Mouse (Mus musculus): ENCODE results near the gene Tmem245. TPM values are rescaled to one million over a fixed set of nuclear protein-coding genes. Genes with fewer than 3 reads are reported as not detected.

The Tmem245 gene
- polyA plus RNA-seq, 1 experiment from 2014 or later, result 8.7 TPM

MicroRNAs encoded within 50 kb of the gene (microRNA counts, 519-probe panel; counts per million panel counts)
- microRNA mmu-miR-32, result 2,936 counts per million, percentile 71 among the panel's probes with 10 or more counts

Small RNA genes within 50 kb of the gene (microRNA-seq; reads per million reads assigned to microRNA genes)
- gene Mir32 (ENCODE audit: borderline number of aligned reads), result 142 reads per million, percentile 58 among the genes with 10 or more reads in this experiment

Other genes starting within 250 kb of the Tmem245 start
- gene Gm26657, start 207.4 kb downstream of the Tmem245 start, polyA plus RNA-seq (2015; fragmentation: Nextera tagmentation; extraction: Ambion mirVana), result not detected in 2 replicates
- not detected in 2 replicates for gene Actl7b, start 206.0 kb downstream of the Tmem245 start, polyA plus RNA-seq (2015; fragmentation: Nextera tagmentation; extraction: Ambion mirVana)
- gene Actl7a, start 204.0 kb downstream of the Tmem245 start, polyA plus RNA-seq (2015; fragmentation: Nextera tagmentation; extraction: Ambion mirVana), result not detected in 2 replicates
- gene Elp1, start 145.1 kb downstream of the Tmem245 start, polyA plus RNA-seq (2015; fragmentation: Nextera tagmentation; extraction: Ambion mirVana), result 38.6 and 40.7 TPM in 2 replicates
- 16.2 and 17.2 TPM in 2 replicates for gene Fam206a, start 145.1 kb downstream of the Tmem245 start, polyA plus RNA-seq (2015; fragmentation: Nextera tagmentation; extraction: Ambion mirVana)
- 22.8 and 25.5 TPM in 2 replicates for gene Ctnnal1, start 82.2 kb downstream of the Tmem245 start, polyA plus RNA-seq (2015; fragmentation: Nextera tagmentation; extraction: Ambion mirVana)
- 2.6 and 2.9 TPM in 2 replicates for gene Frrs1l, start 43.0 kb upstream of the Tmem245 start, polyA plus RNA-seq (2015; fragmentation: Nextera tagmentation; extraction: Ambion mirVana)
- gene Epb41l4b, start 196.0 kb upstream of the Tmem245 start, polyA plus RNA-seq (2015; fragmentation: Nextera tagmentation; extraction: Ambion mirVana), result 5.2 and 5.4 TPM in 2 replicates

Measured in embryonic facial prominence, embryonic 15.5 days (tissue).